In the genomic region with DNA sequence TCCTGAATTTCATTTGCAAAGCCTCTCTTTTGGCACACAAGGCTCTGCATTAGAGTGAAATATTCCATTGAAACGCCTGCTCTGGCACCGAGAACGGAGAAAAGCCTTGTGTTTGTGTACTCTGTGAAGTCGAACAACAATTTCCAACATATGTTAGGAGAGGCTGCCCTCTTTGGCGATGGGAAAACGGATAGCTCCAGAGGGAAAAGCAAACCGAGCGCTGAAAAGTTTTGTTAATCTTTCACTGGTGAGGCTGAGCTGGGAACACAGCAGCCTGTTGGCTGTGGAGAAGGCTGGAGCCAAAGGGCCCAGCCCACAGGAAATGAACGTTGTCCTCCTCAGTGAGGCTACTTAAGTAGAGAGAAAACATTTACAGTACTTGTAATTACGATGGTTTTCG, we compare ENCODE assay signal across 7 mouse cellular contexts.
DNase-seq lines count a peak whose midpoint lies in the region; ATAC-seq and TF ChIP-seq lines count a peak whose summit lies in the region.

No protein-coding gene starts in this region.

- no peak overlapping the region for H3K9ac ChIP-seq in midbrain, postnatal 0 days (replicated peaks; ENCODE audit: low read length, poor library complexity, severe bottlenecking)
- H3K9ac ChIP-seq in midbrain, embryonic 16.5 days (ENCODE audit: low read depth, low read length), result no peak overlapping the region
- H3K9ac ChIP-seq in limb, embryonic 14.5 days (ENCODE audit: low read depth, low read length, severe bottlenecking), result no peak overlapping the region

- no peak for TF ChIP-seq POLR2A in limb, embryonic 14.5 days (IDR thresholded peaks at IDR 0.05; ENCODE audit: borderline replicate concordance, extremely low read depth, insufficient read depth, insufficient read length)

- no peaks in the 10 kb centered on the region for H3K4me1 ChIP-seq in midbrain, postnatal 0 days (ENCODE audit: insufficient read depth, low read length)
- H3K4me1 ChIP-seq in midbrain, embryonic 16.5 days (ENCODE audit: control insufficient read depth, insufficient read depth, low read length), result peaks cover 2% of the 10 kb centered on the region; the same call in 1 of the 2 replicates
- peaks cover 23% of the 10 kb centered on the region for H3K4me1 ChIP-seq in limb, embryonic 14.5 days (ENCODE audit: control insufficient read depth, insufficient read depth, low read length)

- DNase-seq in midbrain, postnatal 0 days (ENCODE audit: low spot score), result peak; percentile 14
- DNase-seq in heart, postnatal 14 days, result peak; percentile 8 to 10
- DNase-seq in limb, embryonic 14.5 days (ENCODE audit: low spot score), result peak; percentile 68
- DNase-seq in thymus, postnatal 25 days, result no peak
- DNase-seq in left cerebral cortex, postnatal 25 days (ENCODE audit: low spot score in 2 of 2), result no peak

- no peaks in the 10 kb centered on the region for H3K9me3 ChIP-seq in midbrain, postnatal 0 days (ENCODE audit: low read length)
- H3K9me3 ChIP-seq in midbrain, embryonic 16.5 days (replicated peaks; ENCODE audit: control insufficient read depth, low read length, poor library complexity, severe bottlenecking), result no peaks in the 10 kb centered on the region
- H3K9me3 ChIP-seq in limb, embryonic 14.5 days (ENCODE audit: control insufficient read depth, low read length), result no peaks in the 10 kb centered on the region

- WGBS in midbrain, postnatal 0 days, result 45% methylated on average over 11 of the region's 11 CpGs
- 60% methylated on average over 11 of the region's 11 CpGs for WGBS in midbrain, embryonic 16.5 days
- WGBS in limb, embryonic 14.5 days, result 11% methylated on average over 11 of the region's 11 CpGs

- no peak overlapping the region for H3K4me3 ChIP-seq in midbrain, postnatal 0 days (ENCODE audit: low read depth, low read length)
- no peak overlapping the region for H3K4me3 ChIP-seq in midbrain, embryonic 16.5 days (ENCODE audit: low read depth, low read length)
- peak overlapping the region; percentile 13; the same call in 1 of the 2 replicates for H3K4me3 ChIP-seq in limb, embryonic 14.5 days (replicated peaks; ENCODE audit: low read length)

- H3K4me2 ChIP-seq in midbrain, postnatal 0 days (ENCODE audit: low read depth, low read length, poor library complexity, severe bottlenecking), result no peak overlapping the region
- no peak overlapping the region for H3K4me2 ChIP-seq in midbrain, embryonic 16.5 days (ENCODE audit: low read length)
- H3K4me2 ChIP-seq in limb, embryonic 14.5 days (replicated peaks; ENCODE audit: low read depth, low read length, severe bottlenecking), result peak overlapping the region; percentile 37

- no peaks in the 10 kb centered on the region for H3K36me3 ChIP-seq in midbrain, postnatal 0 days (ENCODE audit: insufficient read depth, low read length)
- H3K36me3 ChIP-seq in midbrain, embryonic 16.5 days (ENCODE audit: control insufficient read depth, insufficient read depth, low read length), result no peaks in the 10 kb centered on the region
- no peaks in the 10 kb centered on the region for H3K36me3 ChIP-seq in limb, embryonic 14.5 days (ENCODE audit: control insufficient read depth, insufficient read depth, low read length)

- TF ChIP-seq CTCF in midbrain, postnatal 0 days (IDR thresholded peaks at IDR 0.05), result no peak

- ATAC-seq in midbrain, postnatal 0 days (ENCODE audit: low FRiP score), result no peak
- no peak for ATAC-seq in midbrain, embryonic 16.5 days
- peak; percentile 73 for ATAC-seq in limb, embryonic 14.5 days (ENCODE audit: low FRiP score, low read depth)
- no peak for ATAC-seq in megakaryocyte-erythroid progenitor cell, adult 5-6 weeks (replicated peaks; ENCODE audit: low FRiP score, low TSS enrichment, poor library complexity, severe bottlenecking)

- no peak overlapping the region for H3K27ac ChIP-seq in midbrain, postnatal 0 days (ENCODE audit: low read depth, low read length)
- no peak overlapping the region for H3K27ac ChIP-seq in midbrain, embryonic 16.5 days (ENCODE audit: low read length)
- peak overlapping the region; percentile 65; the same call in 1 of the 2 replicates for H3K27ac ChIP-seq in limb, embryonic 14.5 days (replicated peaks; ENCODE audit: low read depth, low read length)

- H3K27me3 ChIP-seq in midbrain, postnatal 0 days (ENCODE audit: insufficient read depth, low read length), result no peaks in the 10 kb centered on the region
- H3K27me3 ChIP-seq in midbrain, embryonic 16.5 days (ENCODE audit: control insufficient read depth, insufficient read depth, low read depth, low read length), result no peaks in the 10 kb centered on the region
- H3K27me3 ChIP-seq in limb, embryonic 14.5 days (ENCODE audit: control insufficient read depth, insufficient read depth, low read length), result no peaks in the 10 kb centered on the region

- intact Hi-C loops in heart, postnatal 14 days (cut with DNase I), result no loop called here
- intact Hi-C loops in left cerebral cortex, postnatal 25 days (cut with DNase I), result no loop called here

Comparison
In these comparisons a context has a peak if more than half of its experiments do, and no peak if none do; other contexts are left out.
1. DNase-seq: peak in midbrain, postnatal 0 days (single experiment), heart, postnatal 14 days (2 of 2) and limb, embryonic 14.5 days (single experiment); none in thymus, postnatal 25 days (single experiment) and left cerebral cortex, postnatal 25 days (0 of 2).